Mouse (Mus musculus) megakaryocyte, embryonic 14.5 days (primary cell): ENCODE measurements at regions not wholly inside any gene's neighbourhood (a gene's known extent, or its start where the extent isn't known, plus 50 kb on each side); places are given as distances from the start of the nearest gene placed in this dataset.

Source experiments
- FLI1 ChIP-seq: IDR thresholded peaks from 2 replicates; pipeline ENCODE4 v1.6.1; 2012; ENCODE audit warnings: low read length, inconsistent platforms, mixed read lengths
- GATA1 ChIP-seq: IDR thresholded peaks from 3 replicates; pipeline ENCODE4 v1.6.1; 2012; ENCODE audit warnings: mixed read lengths, low read length, inconsistent platforms, borderline replicate concordance

GRCm38 (mm10) chr13:8152168-8152567 lies 50.5 kb upstream of the Adarb2 start:
- TF ChIP-seq GATA1 (no peak), FLI1 (no peak)
